Mouse (Mus musculus): ENCODE results near the gene Zfp202. TPM values are rescaled to one million over a fixed set of nuclear protein-coding genes. Genes with fewer than 3 reads are reported as not detected.

Zfp202 gene
- total RNA-seq, 1 experiment, result 2.1 TPM

GRCm38 (mm10) chr9:40206546-40206950 is 14.4 kb downstream of the Zfp202 start:
- no peak overlapping the region for H3K9ac ChIP-seq (ENCODE audit: insufficient read depth, low read depth, low read length, poor library complexity, severe bottlenecking)
- no peak overlapping the region for H3K4me3 ChIP-seq (ENCODE audit: insufficient read depth in 1 of 2, low read depth in 1 of 2, low read length in 2 of 2, poor library complexity in 1 of 2, severe bottlenecking in 1 of 2)
- peaks cover 4 to 5% of the 10 kb centered on the region in 2 experiments for H3K4me1 ChIP-seq (ENCODE audit: control insufficient read depth in 2 of 2, insufficient read depth in 2 of 2, low read length in 2 of 2, poor library complexity in 1 of 2)
- TF ChIP-seq MAFK (IDR thresholded peaks at IDR 0.05; ENCODE audit: insufficient read depth, low read depth, low read length) (no peak), CHD2 (IDR thresholded peaks at IDR 0.05; ENCODE audit: low read depth, low read length) (no peak), HCFC1 (IDR thresholded peaks at IDR 0.05; ENCODE audit: borderline replicate concordance, insufficient read depth, low read length) (no peak), ZNF384 (IDR thresholded peaks at IDR 0.05; ENCODE audit: low read depth, low read length) (no peak), ZC3H11A (IDR thresholded peaks at IDR 0.05; ENCODE audit: borderline replicate concordance, low read depth, low read length) (no peak)
- no peak for DNase-seq (ENCODE audit: low read depth, low spot score)
- no peak overlapping the region for H3K27ac ChIP-seq (ENCODE audit: insufficient read depth, low read depth, low read length, poor library complexity, severe bottlenecking)
- H3K9me3 ChIP-seq (ENCODE audit: control insufficient read depth, insufficient read depth, low read depth, low read length), result no peaks in the 10 kb centered on the region
- H3K36me3 ChIP-seq (ENCODE audit: control insufficient read depth, insufficient read depth, low read length, poor library complexity, severe bottlenecking), result peaks cover 36% of the 10 kb centered on the region
- in situ Hi-C loops (cut with MboI; ENCODE audit: low sequenced_read_pairs in 2 of 2, unreplicated experiment in 2 of 2), result no loop called here

GRCm38 (mm10) chr9:40210744-40211143 is 18.6 kb downstream of the Zfp202 start:
- no peaks in the 10 kb centered on the region for H3K9me3 ChIP-seq (ENCODE audit: control insufficient read depth, insufficient read depth, low read depth, low read length)
- H3K36me3 ChIP-seq (ENCODE audit: control insufficient read depth, insufficient read depth, low read length, poor library complexity, severe bottlenecking), result peaks cover 40% of the 10 kb centered on the region
- peaks cover 4 to 5% of the 10 kb centered on the region in 2 experiments for H3K4me1 ChIP-seq (ENCODE audit: control insufficient read depth in 2 of 2, insufficient read depth in 2 of 2, low read length in 2 of 2, poor library complexity in 1 of 2)
- H3K9ac ChIP-seq (ENCODE audit: insufficient read depth, low read depth, low read length, poor library complexity, severe bottlenecking), result no peak overlapping the region
- TF ChIP-seq MAFK (IDR thresholded peaks at IDR 0.05; ENCODE audit: insufficient read depth, low read depth, low read length) (no peak), ZC3H11A (IDR thresholded peaks at IDR 0.05; ENCODE audit: borderline replicate concordance, low read depth, low read length) (no peak), HCFC1 (IDR thresholded peaks at IDR 0.05; ENCODE audit: borderline replicate concordance, insufficient read depth, low read length) (no peak), ZNF384 (IDR thresholded peaks at IDR 0.05; ENCODE audit: low read depth, low read length) (no peak), CHD2 (IDR thresholded peaks at IDR 0.05; ENCODE audit: low read depth, low read length) (no peak)
- no peak overlapping the region for H3K4me3 ChIP-seq (ENCODE audit: insufficient read depth in 1 of 2, low read depth in 1 of 2, low read length in 2 of 2, poor library complexity in 1 of 2, severe bottlenecking in 1 of 2)
- no peak overlapping the region for H3K27ac ChIP-seq (ENCODE audit: insufficient read depth, low read depth, low read length, poor library complexity, severe bottlenecking)
- in situ Hi-C loops (cut with MboI; ENCODE audit: low sequenced_read_pairs in 2 of 2, unreplicated experiment in 2 of 2), result no loop called here
- DNase-seq (ENCODE audit: low read depth, low spot score), result no peak

- no peak overlapping the region for H3K9ac ChIP-seq (ENCODE audit: insufficient read depth, low read depth, low read length, poor library complexity, severe bottlenecking)
- H3K27ac ChIP-seq (ENCODE audit: insufficient read depth, low read depth, low read length, poor library complexity, severe bottlenecking), result no peak overlapping the region
- H3K4me1 ChIP-seq (ENCODE audit: control insufficient read depth in 2 of 2, insufficient read depth in 2 of 2, low read length in 2 of 2, poor library complexity in 1 of 2), result 0 out of 4 replicates have a peak, but pooled peaks cover 0 to 2% of the 10 kb centered on the region in 2 experiments
- H3K9me3 ChIP-seq (ENCODE audit: control insufficient read depth, insufficient read depth, low read depth, low read length), result no peaks in the 10 kb centered on the region
- no peak overlapping the region for H3K4me3 ChIP-seq (ENCODE audit: insufficient read depth in 1 of 2, low read depth in 1 of 2, low read length in 2 of 2, poor library complexity in 1 of 2, severe bottlenecking in 1 of 2)
- TF ChIP-seq MAFK (IDR thresholded peaks at IDR 0.05; ENCODE audit: insufficient read depth, low read depth, low read length) (peak; percentile 63; the same call in 1 of the 2 replicates), ZC3H11A (IDR thresholded peaks at IDR 0.05; ENCODE audit: borderline replicate concordance, low read depth, low read length) (no peak), CHD2 (IDR thresholded peaks at IDR 0.05; ENCODE audit: low read depth, low read length) (no peak)
- in situ Hi-C loops (cut with MboI; ENCODE audit: low sequenced_read_pairs in 2 of 2, unreplicated experiment in 2 of 2), result no loop called here
- DNase-seq (ENCODE audit: low read depth, low spot score), result no peak
- H3K36me3 ChIP-seq (ENCODE audit: control insufficient read depth, insufficient read depth, low read length, poor library complexity, severe bottlenecking), result peaks cover 32% of the 10 kb centered on the region
Observed at GRCm38 (mm10) chr9:40214058-40214457, 21.9 kb downstream of the Zfp202 start.

- in situ Hi-C loops (cut with MboI; ENCODE audit: low sequenced_read_pairs in 2 of 2, unreplicated experiment in 2 of 2), result no loop called here
- H3K9ac ChIP-seq (ENCODE audit: insufficient read depth, low read depth, low read length, poor library complexity, severe bottlenecking), result no peak overlapping the region
- peaks cover 21% of the 10 kb centered on the region for H3K36me3 ChIP-seq (ENCODE audit: control insufficient read depth, insufficient read depth, low read length, poor library complexity, severe bottlenecking)
- H3K4me3 ChIP-seq (ENCODE audit: insufficient read depth in 1 of 2, low read depth in 1 of 2, low read length in 2 of 2, poor library complexity in 1 of 2, severe bottlenecking in 1 of 2), result no peak overlapping the region
- TF ChIP-seq ZC3H11A (IDR thresholded peaks at IDR 0.05; ENCODE audit: borderline replicate concordance, low read depth, low read length) (no peak), ZNF384 (IDR thresholded peaks at IDR 0.05; ENCODE audit: low read depth, low read length) (no peak), HCFC1 (IDR thresholded peaks at IDR 0.05; ENCODE audit: borderline replicate concordance, insufficient read depth, low read length) (no peak), MAFK (IDR thresholded peaks at IDR 0.05; ENCODE audit: insufficient read depth, low read depth, low read length) (no peak), CHD2 (IDR thresholded peaks at IDR 0.05; ENCODE audit: low read depth, low read length) (no peak)
- H3K27ac ChIP-seq (ENCODE audit: insufficient read depth, low read depth, low read length, poor library complexity, severe bottlenecking), result no peak overlapping the region
- 0 out of 4 replicates have a peak, but pooled peaks cover 0 to 2% of the 10 kb centered on the region in 2 experiments for H3K4me1 ChIP-seq (ENCODE audit: control insufficient read depth in 2 of 2, insufficient read depth in 2 of 2, low read length in 2 of 2, poor library complexity in 1 of 2)
- no peaks in the 10 kb centered on the region for H3K9me3 ChIP-seq (ENCODE audit: control insufficient read depth, insufficient read depth, low read depth, low read length)
- peak; percentile 40 for DNase-seq (ENCODE audit: low read depth, low spot score)
Observed at GRCm38 (mm10) chr9:40216651-40217050, 24.5 kb downstream of the Zfp202 start.

GRCm38 (mm10) chr9:40224289-40224688 is 32.2 kb downstream of the Zfp202 start:
- Histone ChIP-seq H3K36me3 (ENCODE audit: control insufficient read depth, insufficient read depth, low read length, poor library complexity, severe bottlenecking) (peaks cover 18% of the 10 kb centered on the region), H3K4me1 (ENCODE audit: control insufficient read depth in 2 of 2, insufficient read depth in 2 of 2, low read length in 2 of 2, poor library complexity in 1 of 2) (peaks cover 2 to 13% of the 10 kb centered on the region in 2 experiments; a peak in 3 of 4 replicates), H3K9me3 (ENCODE audit: control insufficient read depth, insufficient read depth, low read depth, low read length) (no peaks in the 10 kb centered on the region), H3K4me3 (ENCODE audit: insufficient read depth in 1 of 2, low read depth in 1 of 2, low read length in 2 of 2, poor library complexity in 1 of 2, severe bottlenecking in 1 of 2) (no peak overlapping the region), H3K9ac (ENCODE audit: insufficient read depth, low read depth, low read length, poor library complexity, severe bottlenecking) (no peak overlapping the region), H3K27ac (ENCODE audit: insufficient read depth, low read depth, low read length, poor library complexity, severe bottlenecking) (no peak overlapping the region)
- 0 out of 2 replicates have a peak, but pooled peaks have one; percentile 27 for TF ChIP-seq MAFK (IDR thresholded peaks at IDR 0.05; ENCODE audit: insufficient read depth, low read depth, low read length)
- no peak for TF ChIP-seq CHD2 (IDR thresholded peaks at IDR 0.05; ENCODE audit: low read depth, low read length)
- TF ChIP-seq ZC3H11A (IDR thresholded peaks at IDR 0.05; ENCODE audit: borderline replicate concordance, low read depth, low read length), result no peak
- no peak for DNase-seq (ENCODE audit: low read depth, low spot score)
- in situ Hi-C loops (cut with MboI; ENCODE audit: low sequenced_read_pairs in 2 of 2, unreplicated experiment in 2 of 2), result no loop called here
